Mouse (Mus musculus): ENCODE data around the gene Usf3. TPM values are rescaled to one million over a fixed set of nuclear protein-coding genes. Genes with fewer than 3 reads are reported as not detected.

Usf3 gene
- polyA plus RNA-seq, 1 experiment from 2014 or later = 4.2 TPM

- Histone ChIP-seq H3K4me2 (no peak overlapping the region), H3K9ac (ENCODE audit: low read depth, low read length) (no peak overlapping the region), H3K27me3 (ENCODE audit: control insufficient read depth, insufficient read depth, low read length) (no peaks in the 10 kb centered on the region), H3K36me3 (ENCODE audit: control insufficient read depth, insufficient read depth, low read length) (no peaks in the 10 kb centered on the region), H3K4me3 (ENCODE audit: low read depth, low read length) (no peak overlapping the region), H3K27ac (ENCODE audit: low read depth, low read length) (no peak overlapping the region), H3K9me3 (replicated peaks; ENCODE audit: control insufficient read depth, low read length) (no peaks in the 10 kb centered on the region), H3K4me1 (ENCODE audit: control insufficient read depth, insufficient read depth, low read length) (no peaks in the 10 kb centered on the region)
- ATAC-seq (replicated peaks; ENCODE audit: insufficient number of reproducible peaks, low FRiP score, low TSS enrichment) = no peak
- 81% methylated on average over 7 of the region's 7 CpGs for WGBS (ENCODE audit: insufficient replicate concordance)
Measured at GRCm38 (mm10) chr16:44233019-44233418, 60.0 kb downstream of the Usf3 start.

DNA sequence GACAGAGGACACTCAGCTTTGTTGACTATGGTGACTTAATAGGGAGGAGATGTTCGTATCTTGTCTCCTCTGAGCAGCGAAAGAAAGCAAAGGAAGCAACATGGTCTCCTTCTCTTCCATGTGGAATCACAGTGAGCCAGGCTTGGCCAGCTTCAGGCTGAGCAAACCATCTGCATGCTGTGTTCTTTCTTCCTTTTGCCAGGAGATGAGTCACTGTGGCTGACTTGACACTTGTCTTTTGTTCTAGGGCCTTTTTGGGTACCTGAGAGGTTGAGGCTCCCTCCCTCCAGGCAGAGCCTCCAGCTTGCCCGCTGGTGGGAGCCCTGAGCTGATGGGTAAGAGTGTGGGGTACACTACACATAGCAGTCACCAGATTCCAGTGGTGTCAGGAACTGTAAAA lies 64.8 kb downstream of the Usf3 start:
- ATAC-seq (replicated peaks; ENCODE audit: insufficient number of reproducible peaks, low FRiP score, low TSS enrichment) = no peak
- 72% methylated on average over 3 of the region's 3 CpGs for WGBS (ENCODE audit: insufficient replicate concordance)
- H3K27ac ChIP-seq (ENCODE audit: low read depth, low read length) = no peak overlapping the region

GRCm38 (mm10) chr16:44238835-44239263 lies 65.8 kb downstream of the Usf3 start:
- no peak overlapping the region; the same call in 1 of the 2 replicates for H3K9ac ChIP-seq (ENCODE audit: low read depth, low read length)
- no peak for ATAC-seq (replicated peaks; ENCODE audit: insufficient number of reproducible peaks, low FRiP score, low TSS enrichment)
- H3K27ac ChIP-seq (ENCODE audit: low read depth, low read length) = no peak overlapping the region
- WGBS (ENCODE audit: insufficient replicate concordance) = 45% methylated on average over 10 of the region's 10 CpGs
- no peaks in the 10 kb centered on the region for H3K9me3 ChIP-seq (replicated peaks; ENCODE audit: control insufficient read depth, low read length)
- H3K4me3 ChIP-seq (ENCODE audit: low read depth, low read length) = no peak overlapping the region
- peak overlapping the region; percentile 39 for H3K4me2 ChIP-seq
- no peaks in the 10 kb centered on the region for H3K36me3 ChIP-seq (ENCODE audit: control insufficient read depth, insufficient read depth, low read length)
- no peaks in the 10 kb centered on the region for H3K27me3 ChIP-seq (ENCODE audit: control insufficient read depth, insufficient read depth, low read length)
- H3K4me1 ChIP-seq (ENCODE audit: control insufficient read depth, insufficient read depth, low read length) = peaks cover 4% of the 10 kb centered on the region; the same call in 1 of the 2 replicates

More for the DNA sequence above, 64.8 kb downstream of the Usf3 start:
- no peaks in the 10 kb centered on the region for H3K36me3 ChIP-seq (ENCODE audit: control insufficient read depth, insufficient read depth, low read length)
- H3K4me1 ChIP-seq (ENCODE audit: control insufficient read depth, insufficient read depth, low read length) = peaks cover 4% of the 10 kb centered on the region; the same call in 1 of the 2 replicates
- H3K9me3 ChIP-seq (replicated peaks; ENCODE audit: control insufficient read depth, low read length) = no peaks in the 10 kb centered on the region
- H3K4me2 ChIP-seq = no peak overlapping the region
- H3K4me3 ChIP-seq (ENCODE audit: low read depth, low read length) = no peak overlapping the region
- no peak overlapping the region for H3K9ac ChIP-seq (ENCODE audit: low read depth, low read length)
- H3K27me3 ChIP-seq (ENCODE audit: control insufficient read depth, insufficient read depth, low read length) = no peaks in the 10 kb centered on the region

GRCm38 (mm10) chr16:44240406-44240805 lies 67.4 kb downstream of the Usf3 start:
- no peaks in the 10 kb centered on the region for H3K36me3 ChIP-seq (ENCODE audit: control insufficient read depth, insufficient read depth, low read length)
- no peak overlapping the region for H3K27ac ChIP-seq (ENCODE audit: low read depth, low read length)
- H3K4me3 ChIP-seq (ENCODE audit: low read depth, low read length) = no peak overlapping the region
- peaks cover 4% of the 10 kb centered on the region; the same call in 1 of the 2 replicates for H3K4me1 ChIP-seq (ENCODE audit: control insufficient read depth, insufficient read depth, low read length)
- no peak overlapping the region for H3K9ac ChIP-seq (ENCODE audit: low read depth, low read length)
- ATAC-seq (replicated peaks; ENCODE audit: insufficient number of reproducible peaks, low FRiP score, low TSS enrichment) = no peak
- no peaks in the 10 kb centered on the region for H3K9me3 ChIP-seq (replicated peaks; ENCODE audit: control insufficient read depth, low read length)
- H3K27me3 ChIP-seq (ENCODE audit: control insufficient read depth, insufficient read depth, low read length) = no peaks in the 10 kb centered on the region
- WGBS (ENCODE audit: insufficient replicate concordance) = 59% methylated on average over 8 of the region's 8 CpGs
- no peak overlapping the region for H3K4me2 ChIP-seq

GRCm38 (mm10) chr16:44242633-44243032 lies 69.6 kb downstream of the Usf3 start:
- Histone ChIP-seq H3K9me3 (replicated peaks; ENCODE audit: control insufficient read depth, low read length) (no peaks in the 10 kb centered on the region), H3K27me3 (ENCODE audit: control insufficient read depth, insufficient read depth, low read length) (no peaks in the 10 kb centered on the region), H3K4me1 (ENCODE audit: control insufficient read depth, insufficient read depth, low read length) (peaks cover 4% of the 10 kb centered on the region; the same call in 1 of the 2 replicates), H3K27ac (ENCODE audit: low read depth, low read length) (no peak overlapping the region), H3K4me2 (no peak overlapping the region), H3K36me3 (ENCODE audit: control insufficient read depth, insufficient read depth, low read length) (no peaks in the 10 kb centered on the region), H3K4me3 (ENCODE audit: low read depth, low read length) (no peak overlapping the region), H3K9ac (ENCODE audit: low read depth, low read length) (no peak overlapping the region)
- ATAC-seq (replicated peaks; ENCODE audit: insufficient number of reproducible peaks, low FRiP score, low TSS enrichment) = no peak
- WGBS (ENCODE audit: insufficient replicate concordance) = 6% methylated on average over 1 of the region's 1 CpGs

- no peak overlapping the region for H3K4me2 ChIP-seq
- H3K9me3 ChIP-seq (replicated peaks; ENCODE audit: control insufficient read depth, low read length) = no peaks in the 10 kb centered on the region
- 65% methylated on average over 7 of the region's 7 CpGs for WGBS (ENCODE audit: insufficient replicate concordance)
- no peak overlapping the region for H3K9ac ChIP-seq (ENCODE audit: low read depth, low read length)
- H3K27ac ChIP-seq (ENCODE audit: low read depth, low read length) = no peak overlapping the region
- ATAC-seq (replicated peaks; ENCODE audit: insufficient number of reproducible peaks, low FRiP score, low TSS enrichment) = no peak
- H3K4me3 ChIP-seq (ENCODE audit: low read depth, low read length) = no peak overlapping the region
- H3K36me3 ChIP-seq (ENCODE audit: control insufficient read depth, insufficient read depth, low read length) = no peaks in the 10 kb centered on the region
- no peaks in the 10 kb centered on the region for H3K27me3 ChIP-seq (ENCODE audit: control insufficient read depth, insufficient read depth, low read length)
- H3K4me1 ChIP-seq (ENCODE audit: control insufficient read depth, insufficient read depth, low read length) = peaks cover 4% of the 10 kb centered on the region; the same call in 1 of the 2 replicates
Measured at GRCm38 (mm10) chr16:44243323-44243722, 70.3 kb downstream of the Usf3 start.

GRCm38 (mm10) chr16:44249985-44250384 lies 76.9 kb downstream of the Usf3 start:
- Histone ChIP-seq H3K4me2 (no peak overlapping the region), H3K9ac (ENCODE audit: low read depth, low read length) (no peak overlapping the region), H3K36me3 (ENCODE audit: control insufficient read depth, insufficient read depth, low read length) (no peaks in the 10 kb centered on the region), H3K4me1 (ENCODE audit: control insufficient read depth, insufficient read depth, low read length) (no peaks in the 10 kb centered on the region), H3K27ac (ENCODE audit: low read depth, low read length) (no peak overlapping the region), H3K4me3 (ENCODE audit: low read depth, low read length) (no peak overlapping the region), H3K9me3 (replicated peaks; ENCODE audit: control insufficient read depth, low read length) (no peaks in the 10 kb centered on the region), H3K27me3 (ENCODE audit: control insufficient read depth, insufficient read depth, low read length) (no peaks in the 10 kb centered on the region)
- ATAC-seq (replicated peaks; ENCODE audit: insufficient number of reproducible peaks, low FRiP score, low TSS enrichment) = no peak
- 80% methylated on average over 10 of the region's 10 CpGs for WGBS (ENCODE audit: insufficient replicate concordance)

- 88% methylated on average over 3 of the region's 3 CpGs for WGBS (ENCODE audit: insufficient replicate concordance)
Measured at GRCm38 (mm10) chr16:44252735-44253134, 79.7 kb downstream of the Usf3 start.

More at GRCm38 (mm10) chr16:44252735-44253134, 79.7 kb downstream of the Usf3 start:
- Histone ChIP-seq H3K9me3 (replicated peaks; ENCODE audit: control insufficient read depth, low read length) (no peaks in the 10 kb centered on the region), H3K4me3 (ENCODE audit: low read depth, low read length) (no peak overlapping the region), H3K4me1 (ENCODE audit: control insufficient read depth, insufficient read depth, low read length) (no peaks in the 10 kb centered on the region), H3K27ac (ENCODE audit: low read depth, low read length) (no peak overlapping the region), H3K27me3 (ENCODE audit: control insufficient read depth, insufficient read depth, low read length) (no peaks in the 10 kb centered on the region), H3K36me3 (ENCODE audit: control insufficient read depth, insufficient read depth, low read length) (no peaks in the 10 kb centered on the region), H3K9ac (ENCODE audit: low read depth, low read length) (no peak overlapping the region), H3K4me2 (no peak overlapping the region)
- ATAC-seq (replicated peaks; ENCODE audit: insufficient number of reproducible peaks, low FRiP score, low TSS enrichment) = no peak

Data from heart, embryonic 11.5 days (tissue).